Mouse (Mus musculus) right cerebral cortex, postnatal 4 days (tissue): ENCODE data around the gene Cd9.

Source experiments
- DNase-seq: peaks from one replicate; pipeline ENCODE4 v3.0.0-alpha.2; 2022

Gene Cd9

DNA sequence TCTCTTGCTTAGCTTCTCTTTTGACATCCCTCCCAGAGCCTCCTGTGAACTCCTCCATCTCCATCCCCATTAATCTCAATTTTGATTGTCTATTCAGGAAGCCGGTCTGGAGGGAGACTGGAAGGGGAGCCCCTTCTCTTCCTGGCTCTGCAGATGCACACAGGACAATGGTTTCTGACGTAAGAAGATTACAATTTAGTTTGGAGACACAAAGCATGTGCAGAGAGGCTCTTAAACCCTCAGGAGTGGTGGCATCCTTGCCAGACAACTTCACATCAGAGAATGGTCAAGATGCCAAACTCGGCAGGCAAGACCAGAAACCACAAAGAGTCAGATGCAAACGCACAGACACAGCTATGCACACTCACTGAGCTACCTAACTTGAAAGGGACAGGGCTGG lies 22.7 kb downstream of the Cd9 start:
- no peak for DNase-seq

DNA sequence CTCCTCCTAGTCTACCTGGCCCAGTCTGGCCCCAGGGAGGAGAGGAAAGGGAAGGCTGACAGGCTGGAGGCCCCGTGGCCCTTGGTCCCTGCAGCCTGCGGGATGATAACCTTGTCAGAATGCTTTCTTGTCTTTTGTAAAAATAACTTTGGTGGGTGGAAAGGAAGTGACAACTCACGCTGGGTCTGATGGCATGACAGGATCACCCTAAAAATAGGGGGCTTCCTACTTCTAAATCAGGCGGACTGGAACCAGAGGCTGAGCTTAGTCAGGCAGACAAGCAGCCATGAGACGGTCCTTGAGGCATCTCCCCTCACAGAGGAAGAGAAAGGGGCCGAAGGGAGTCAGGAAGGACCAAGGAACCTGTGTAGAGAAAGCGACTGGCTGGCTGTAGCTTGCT lies 23.3 kb downstream of the Cd9 start:
- no peak for DNase-seq

DNA sequence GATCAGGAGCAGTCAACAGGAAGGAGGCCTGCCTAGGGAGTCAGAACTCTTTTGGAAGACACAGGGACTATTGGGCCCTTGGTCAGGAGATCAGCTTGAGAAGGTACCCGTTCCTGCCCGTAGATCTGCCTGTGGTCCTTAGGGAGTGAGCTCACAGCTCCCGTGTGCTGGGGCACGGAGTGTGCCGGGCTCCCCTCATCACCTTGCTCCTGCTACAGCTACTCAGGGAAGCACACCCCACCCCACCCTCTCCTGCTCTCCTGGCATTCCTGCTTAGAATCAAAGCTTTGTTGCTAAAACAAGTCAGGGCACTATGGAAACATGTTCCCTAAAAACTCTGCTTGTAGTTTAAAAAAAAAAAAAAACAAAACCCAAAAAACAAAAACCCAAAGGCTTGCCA lies 24.0 kb downstream of the Cd9 start:
- DNase-seq = no peak

DNA sequence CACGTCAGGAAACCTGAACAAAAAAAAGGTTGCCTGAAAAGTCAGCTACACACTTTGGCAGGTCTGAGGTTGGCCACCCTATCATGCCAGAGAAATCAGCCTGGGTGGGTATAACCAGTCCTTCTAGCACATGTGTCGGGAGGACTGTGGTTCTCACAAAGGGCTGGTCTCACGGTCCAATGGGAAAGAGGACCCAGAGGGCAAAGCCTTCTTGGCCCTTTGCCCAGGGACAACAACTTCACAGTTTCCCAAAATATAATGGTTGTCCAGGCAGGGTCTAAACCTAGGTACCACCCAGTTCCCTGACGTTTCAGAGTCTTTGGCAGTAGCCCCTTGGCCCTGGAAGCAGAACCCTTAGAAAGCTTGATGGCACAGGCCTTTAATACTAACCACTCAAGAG lies 25.4 kb downstream of the Cd9 start:
- no peak for DNase-seq

DNA sequence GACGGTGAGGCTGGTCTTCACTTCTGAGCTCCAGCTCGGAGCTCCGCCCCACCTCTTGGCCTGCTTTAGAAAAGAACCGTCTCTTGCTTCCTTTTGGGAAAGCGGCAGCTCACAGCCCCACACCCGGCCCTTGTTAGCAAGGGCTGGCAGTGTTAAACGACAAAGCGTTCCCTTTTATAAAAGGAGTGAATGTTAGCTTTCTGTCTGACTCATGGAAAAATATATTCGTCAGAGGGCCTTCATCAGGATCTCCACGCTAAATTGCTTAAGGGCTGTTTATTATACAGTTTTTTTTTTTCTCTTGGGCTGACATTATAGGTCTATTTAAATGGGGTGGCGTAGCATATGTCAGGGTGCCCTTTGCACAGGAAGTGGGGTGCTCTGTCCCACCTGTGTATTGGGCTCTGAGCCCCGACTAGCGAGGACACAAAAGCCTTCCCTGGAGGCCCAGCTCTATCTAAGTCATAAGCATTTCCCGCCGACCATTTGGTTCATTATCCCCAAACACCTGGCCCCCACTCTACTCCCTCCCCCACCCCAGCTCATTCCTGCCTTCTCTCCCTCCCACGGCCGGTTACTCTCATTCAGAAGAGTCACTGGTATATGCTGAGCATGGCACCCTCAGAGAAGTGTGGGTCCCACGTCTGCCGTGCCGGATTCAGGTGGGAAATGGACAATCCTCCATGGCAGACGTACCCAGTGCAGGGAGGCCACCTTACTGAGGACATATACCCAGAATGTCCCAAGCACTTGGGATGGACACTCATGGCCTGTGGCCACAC lies 26.2 kb downstream of the Cd9 start:
- no peak for DNase-seq

DNA sequence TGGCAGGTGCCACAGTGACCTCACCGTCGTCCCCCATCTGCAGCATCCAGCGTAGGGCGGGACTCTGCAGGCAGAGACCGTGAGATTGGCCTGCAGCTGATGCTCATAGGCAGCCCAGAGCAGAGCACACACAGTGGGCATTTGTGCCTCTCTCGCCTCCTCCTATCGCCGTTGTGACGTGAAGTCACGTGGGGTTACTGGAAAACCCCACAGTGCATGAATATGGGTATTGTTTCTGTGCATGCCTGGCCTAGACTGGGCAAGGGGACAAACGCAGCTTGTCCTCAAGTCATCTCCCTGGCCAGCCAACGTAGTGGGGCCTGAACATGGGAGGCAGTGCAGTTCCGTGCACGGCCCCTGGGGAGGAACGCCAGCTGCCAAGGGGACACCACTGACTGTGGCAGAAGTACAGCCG lies 27.3 kb downstream of the Cd9 start:
- DNase-seq = peak; percentile 59

DNA sequence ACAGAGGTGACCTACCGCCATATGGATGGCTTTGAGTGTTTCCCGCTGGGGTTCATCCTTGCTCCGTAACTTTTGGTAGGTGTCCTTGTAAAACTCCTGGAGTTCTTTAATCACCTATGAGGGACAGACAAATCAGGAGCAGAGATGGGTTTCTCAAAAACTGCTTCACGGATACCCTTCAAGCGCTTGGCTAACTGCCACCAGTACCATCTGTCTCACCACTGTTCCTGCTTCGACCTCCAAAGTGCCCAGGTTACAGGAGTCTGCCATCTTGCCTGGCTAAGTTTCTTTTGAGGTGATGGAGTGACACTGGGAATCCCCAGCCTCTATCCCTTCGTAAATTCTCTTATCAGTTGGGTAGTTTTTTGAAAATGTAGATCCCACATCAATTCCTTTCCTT lies 32.3 kb downstream of the Cd9 start:
- DNase-seq = no peak

DNA sequence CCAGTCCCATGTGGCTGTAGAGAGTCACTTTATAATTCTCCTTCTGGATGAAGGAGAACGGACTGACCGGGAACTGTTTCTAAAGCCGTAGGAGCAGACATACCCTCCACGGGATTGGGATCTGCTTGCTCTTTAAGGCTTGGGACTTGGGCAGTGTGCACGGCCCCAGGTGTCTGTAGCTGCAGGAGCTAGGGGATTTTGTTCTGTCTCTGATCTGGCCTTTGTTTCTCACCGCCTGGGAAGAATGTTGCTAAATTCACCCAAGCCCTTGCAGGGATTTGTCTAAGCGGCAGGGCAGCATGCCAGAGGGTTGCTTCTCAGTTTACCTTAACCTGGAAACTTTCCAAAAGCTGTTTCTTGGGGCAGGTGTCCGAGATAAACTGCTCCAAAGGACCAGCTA lies 32.8 kb downstream of the Cd9 start:
- no peak for DNase-seq

DNA sequence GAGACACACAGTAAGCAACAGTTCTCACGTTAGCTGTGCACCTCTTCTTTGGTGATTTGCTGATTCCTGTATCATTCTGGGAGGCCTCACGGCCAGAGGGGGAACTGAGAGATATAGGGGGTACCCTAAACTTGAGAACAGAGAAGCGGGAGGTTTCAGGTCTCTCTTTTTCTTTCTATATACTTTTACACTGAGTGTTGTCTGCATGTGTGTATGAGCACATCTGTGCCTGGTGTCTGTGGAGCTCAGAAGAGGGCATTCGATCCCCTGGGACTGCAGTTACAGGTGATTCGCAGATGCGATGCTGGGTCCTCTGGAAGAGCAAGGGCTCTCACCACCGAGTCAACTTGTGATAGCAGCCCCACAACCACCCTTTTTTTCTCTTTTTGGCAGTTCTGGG lies 33.3 kb downstream of the Cd9 start:
- DNase-seq = no peak

DNA sequence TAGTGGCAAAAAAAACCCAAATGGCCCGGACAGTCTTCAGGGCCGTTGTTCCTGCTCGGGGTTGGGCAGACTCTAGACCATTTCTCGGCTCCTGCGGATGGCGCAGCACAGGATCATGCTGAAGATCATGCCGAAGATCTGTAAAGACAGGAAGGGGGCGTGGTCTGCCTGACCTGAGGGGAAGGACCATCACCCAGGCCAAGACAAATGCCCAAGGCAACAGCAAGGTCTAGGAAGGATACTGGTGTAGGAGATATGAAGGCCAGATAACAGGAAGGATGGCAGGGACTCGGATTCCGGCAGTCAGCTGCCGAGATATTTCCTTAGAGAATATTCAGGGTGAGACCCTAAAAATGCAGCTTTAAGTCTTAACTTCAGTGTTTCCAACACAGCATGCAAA lies 34.0 kb downstream of the Cd9 start:
- DNase-seq = no peak

DNA sequence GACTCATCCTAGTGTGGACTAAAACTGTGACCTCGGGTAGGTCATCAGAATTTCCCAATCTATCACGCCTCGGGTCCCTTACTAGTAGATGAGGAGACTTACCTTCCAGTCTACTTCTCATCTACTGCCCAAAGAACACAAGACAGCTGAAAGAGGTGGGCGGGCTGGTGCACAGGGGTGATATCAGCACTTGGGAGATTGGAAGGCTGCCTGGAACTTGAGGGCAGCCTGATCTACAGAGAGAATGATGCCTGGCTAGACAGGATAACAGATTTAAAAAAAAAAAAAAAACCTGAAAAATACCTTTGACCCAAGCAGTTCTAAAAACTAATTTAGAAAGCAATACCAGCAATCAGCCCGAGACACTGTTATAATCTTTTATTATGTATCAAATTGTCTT lies 34.7 kb downstream of the Cd9 start:
- no peak for DNase-seq

DNA sequence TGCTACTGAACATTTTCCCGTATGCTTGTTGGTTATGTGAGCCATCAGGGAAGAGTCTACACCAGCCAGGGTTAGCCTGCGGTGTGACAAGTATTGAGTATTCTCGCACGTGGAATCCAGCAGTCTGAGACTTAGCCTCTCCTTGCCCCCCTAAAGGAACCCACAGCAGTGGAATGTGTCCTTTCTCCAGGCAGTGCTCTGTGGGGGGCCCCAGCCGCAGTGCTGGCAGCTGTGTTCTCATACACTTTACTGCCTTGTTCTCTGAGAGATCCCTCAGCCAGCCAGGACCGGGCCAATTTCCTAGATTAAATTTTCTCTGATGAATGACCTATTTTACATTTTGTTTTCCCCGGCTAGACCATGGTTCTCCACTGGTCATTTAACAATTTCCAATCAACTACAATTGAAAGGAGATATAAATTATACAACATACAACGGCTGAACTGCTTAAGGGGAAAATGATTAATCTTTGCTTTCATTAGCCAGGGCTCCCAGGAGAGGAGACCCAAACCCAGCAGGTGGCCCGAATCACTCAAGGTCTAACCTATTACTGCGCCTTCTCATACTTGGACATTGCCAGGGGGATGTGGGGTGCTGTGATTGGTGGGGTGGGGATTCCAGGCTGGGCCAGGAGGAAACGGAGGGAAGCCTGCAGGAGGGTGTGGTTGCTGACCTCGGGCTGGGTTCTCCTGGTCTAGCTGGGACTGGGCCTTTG lies 38.6 kb downstream of the Cd9 start:
- no peak for DNase-seq

DNA sequence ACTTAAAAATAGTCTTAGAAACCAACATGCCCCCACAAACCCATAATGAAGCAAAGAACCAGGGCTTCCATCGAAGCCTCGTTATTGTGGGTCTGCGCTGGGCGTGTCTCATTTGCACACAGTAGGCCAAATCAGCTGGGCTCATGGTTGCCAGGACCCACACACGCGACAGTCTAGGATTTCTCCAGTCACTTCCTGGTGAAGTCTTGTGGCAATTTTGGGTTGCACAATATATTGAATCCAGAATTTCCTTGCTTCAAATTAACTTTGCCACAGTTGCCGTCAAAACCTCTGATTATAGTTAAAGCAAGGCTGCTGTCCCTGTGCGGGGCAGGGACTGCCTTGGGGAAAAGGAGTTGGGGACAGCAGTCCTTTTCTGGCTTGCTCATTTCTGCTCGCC lies 39.9 kb downstream of the Cd9 start:
- no peak for DNase-seq

DNA sequence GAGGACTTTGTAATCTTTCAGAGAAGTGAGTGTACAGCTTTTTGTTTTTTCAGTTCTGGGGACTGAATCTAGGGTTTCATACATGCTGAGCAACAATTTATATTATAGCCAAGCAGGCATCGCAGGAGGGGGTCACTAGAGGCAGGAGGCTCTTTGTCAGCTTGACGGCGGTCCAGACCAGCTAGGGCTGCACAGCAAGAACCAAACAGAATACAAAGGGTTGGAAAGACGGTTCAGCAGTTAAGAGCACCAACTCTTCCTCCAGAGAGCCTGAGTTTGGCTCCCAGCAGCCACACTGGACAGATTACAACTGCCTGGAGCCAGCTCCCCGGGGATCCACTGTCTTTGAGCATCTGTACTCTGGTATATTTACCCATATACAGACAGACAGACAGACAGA lies 40.3 kb downstream of the Cd9 start:
- DNase-seq = no peak

DNA sequence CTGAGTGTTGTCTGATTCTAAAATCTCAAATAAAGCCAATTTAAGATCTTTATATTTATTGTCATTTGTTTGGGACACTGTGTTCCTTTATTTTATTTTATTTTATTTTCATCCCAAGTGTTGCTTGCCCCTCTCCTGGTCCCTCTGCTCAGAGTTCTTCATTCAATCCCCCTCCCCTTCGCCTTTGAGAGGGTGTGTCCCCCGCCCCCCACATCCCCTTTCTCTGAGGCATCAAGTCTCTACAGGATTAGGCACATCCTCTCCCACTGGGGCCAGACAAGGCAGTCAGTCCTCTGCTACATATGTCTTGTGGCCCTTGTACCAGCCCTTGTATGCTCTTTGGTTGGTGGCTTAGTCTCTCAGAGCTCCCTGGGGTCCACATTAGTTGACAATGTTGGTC lies 46.9 kb downstream of the Cd9 start:
- no peak for DNase-seq

DNA sequence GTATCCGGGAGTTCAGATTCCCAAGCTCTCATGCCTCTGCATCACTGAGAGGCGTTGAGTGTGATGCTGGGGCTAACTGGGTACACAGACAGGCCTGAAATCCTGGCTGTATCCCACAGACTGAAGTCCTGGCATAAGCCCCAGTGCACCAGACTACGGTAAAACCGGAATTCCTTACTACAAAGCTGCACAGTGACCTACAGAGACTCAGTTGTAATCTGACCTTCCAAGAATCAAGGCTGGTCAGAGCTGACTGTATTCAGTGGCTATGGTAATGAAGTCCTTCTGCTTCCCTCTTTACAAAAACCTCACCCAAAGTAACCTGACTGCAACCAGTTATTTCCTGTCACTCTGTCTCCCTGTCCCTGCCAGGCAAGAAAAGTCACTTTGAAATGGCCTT lies 47.4 kb downstream of the Cd9 start:
- no peak for DNase-seq

DNA sequence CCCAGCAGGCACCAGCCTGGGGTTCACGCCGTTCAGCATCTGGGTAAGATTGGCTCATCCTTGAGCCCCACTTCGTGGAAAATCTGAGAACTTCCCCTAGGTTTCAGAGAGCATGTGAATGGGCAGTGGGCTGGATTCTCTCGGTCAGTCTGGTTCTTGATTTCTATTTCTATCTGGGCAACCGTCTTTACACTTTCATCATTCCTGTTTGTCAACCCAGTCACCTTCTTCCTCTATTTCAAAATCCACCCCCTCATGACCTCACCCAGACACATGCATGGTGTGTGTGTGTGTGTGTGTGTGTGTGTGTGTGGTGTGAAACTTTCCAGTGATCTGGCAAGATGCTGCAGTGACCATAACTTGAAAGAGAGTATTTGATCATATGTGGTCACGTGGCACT lies 49.2 kb downstream of the Cd9 start:
- DNase-seq = no peak

DNA sequence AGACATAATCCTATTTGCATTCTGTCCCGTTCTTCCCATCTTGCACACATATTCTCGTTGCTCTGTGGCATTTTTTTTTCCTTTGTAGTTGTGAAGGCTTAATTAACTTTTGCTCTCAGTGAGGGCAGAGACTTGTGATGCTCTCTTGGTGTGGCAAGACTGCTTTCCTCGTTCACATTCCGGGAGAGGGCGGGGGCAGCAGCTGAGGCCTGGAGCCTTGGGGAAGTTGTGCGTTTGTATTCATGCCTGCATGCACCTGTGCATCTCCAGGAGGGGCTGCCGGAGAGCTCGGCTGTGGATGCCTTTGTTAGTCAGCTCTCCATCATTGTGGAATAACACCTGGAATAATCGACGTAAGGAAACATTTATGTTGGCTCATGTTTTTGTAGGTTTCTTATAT lies 52.0 kb downstream of the Cd9 start:
- no peak for DNase-seq

DNA sequence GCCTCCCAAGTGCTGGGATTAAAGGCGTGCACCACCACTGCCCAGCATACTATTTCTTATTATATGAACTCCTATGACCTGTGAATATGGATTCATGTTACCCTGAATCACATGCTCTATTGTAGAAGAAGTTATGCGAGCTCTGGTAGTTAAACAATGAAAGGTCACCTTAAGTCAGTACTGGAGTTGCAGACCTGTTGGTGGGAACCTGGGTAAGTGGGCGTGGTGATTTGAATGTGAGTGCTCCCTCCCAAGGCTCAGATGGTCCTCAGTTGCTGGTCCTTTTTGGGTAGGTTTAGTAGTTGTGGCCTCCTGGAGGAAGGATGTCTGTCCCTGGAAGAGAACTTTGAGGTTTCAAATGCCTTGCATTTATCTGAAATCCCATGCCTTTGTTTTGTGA lies 57.8 kb downstream of the Cd9 start:
- no peak for DNase-seq

DNA sequence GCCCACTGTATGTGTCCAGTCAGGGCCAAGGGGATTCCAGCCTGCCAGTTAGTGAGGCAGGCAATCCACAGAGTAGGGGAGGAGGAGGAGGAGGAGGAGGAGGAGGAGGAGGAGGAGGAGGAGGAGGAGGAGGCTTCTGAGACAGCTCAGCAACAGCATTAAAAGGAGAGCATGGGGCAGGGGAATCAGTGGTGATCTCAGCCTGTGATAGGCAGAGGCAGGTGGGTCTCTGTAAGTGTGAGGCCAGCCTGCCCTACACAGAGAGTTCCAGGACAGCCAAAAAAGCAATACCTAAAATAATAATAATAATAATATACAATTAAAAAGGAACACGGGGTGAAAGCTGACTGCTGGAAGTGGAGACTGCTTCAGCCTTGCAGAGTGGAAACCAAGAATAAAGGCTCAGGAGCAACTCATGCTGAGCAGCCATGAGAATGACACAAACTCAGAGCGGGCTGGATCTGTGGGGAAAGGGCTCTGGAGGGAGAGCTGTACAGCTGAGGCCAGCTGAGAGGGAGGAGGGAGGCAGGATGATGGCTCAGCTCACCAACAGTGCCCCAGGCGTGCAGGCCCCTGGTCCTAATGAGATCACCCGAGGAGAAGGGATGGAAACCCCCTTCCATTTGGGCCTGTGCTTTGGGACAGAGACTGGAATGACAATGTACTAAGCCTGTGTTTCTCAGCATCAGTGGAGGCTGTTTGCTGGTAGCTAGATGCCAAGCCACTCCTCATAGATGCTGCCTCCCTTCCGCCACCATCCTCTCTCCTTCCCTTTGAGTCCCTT lies 59.7 kb downstream of the Cd9 start:
- DNase-seq = no peak

DNA sequence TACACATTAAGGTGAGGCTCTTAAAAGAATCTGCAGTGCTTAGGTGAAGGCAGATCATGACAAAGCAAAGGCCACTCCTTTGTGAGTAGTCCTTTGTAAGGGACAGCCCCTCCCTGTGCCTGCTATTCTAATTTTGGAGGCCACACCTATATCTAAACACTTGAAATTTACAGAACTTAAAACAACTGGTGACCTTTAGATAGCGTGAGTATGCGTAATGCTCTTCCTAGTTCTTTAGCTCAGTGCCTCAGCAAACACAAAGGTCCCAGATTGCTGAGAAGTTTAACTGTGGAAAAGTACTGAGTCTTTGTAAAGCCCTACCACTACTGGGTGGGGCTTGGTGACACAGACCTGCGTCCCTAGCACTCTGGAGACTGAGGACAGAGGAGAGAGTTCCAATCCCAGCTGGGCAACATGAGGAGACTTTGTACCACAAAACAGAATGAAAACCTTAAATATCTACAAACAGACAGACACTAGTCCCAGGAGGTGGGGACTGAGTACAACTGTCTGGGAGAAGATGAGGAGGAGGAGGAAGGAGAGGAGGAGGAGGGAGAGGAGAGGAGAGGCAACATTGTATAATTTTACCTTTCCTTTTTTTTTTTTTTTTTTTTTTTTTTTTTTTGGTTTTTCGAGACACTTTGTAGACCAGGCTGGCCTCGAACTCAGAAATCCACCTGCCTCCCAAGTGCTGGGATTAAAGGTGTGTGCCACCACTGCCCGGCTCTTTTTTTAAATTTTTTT lies 60.7 kb downstream of the Cd9 start:
- no peak for DNase-seq

DNA sequence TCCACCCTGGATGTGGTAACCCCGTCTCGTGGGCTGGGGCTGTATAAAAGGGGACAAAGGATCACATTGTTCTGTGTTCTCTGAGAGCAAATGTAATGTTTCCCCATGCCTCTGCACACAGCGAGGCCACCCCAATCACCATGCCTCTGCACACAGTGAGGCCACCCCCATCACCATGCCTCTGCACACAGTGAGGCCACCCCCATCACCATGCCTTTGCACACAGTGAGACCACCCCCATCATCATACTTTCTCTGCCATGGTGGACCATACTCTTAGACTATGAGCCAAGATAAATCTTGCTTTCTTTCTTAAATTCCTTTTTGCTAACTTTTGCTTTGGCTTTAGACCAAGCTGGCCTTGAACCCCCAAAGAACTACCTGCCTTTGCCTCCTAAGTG lies 61.3 kb downstream of the Cd9 start:
- no peak for DNase-seq

DNA sequence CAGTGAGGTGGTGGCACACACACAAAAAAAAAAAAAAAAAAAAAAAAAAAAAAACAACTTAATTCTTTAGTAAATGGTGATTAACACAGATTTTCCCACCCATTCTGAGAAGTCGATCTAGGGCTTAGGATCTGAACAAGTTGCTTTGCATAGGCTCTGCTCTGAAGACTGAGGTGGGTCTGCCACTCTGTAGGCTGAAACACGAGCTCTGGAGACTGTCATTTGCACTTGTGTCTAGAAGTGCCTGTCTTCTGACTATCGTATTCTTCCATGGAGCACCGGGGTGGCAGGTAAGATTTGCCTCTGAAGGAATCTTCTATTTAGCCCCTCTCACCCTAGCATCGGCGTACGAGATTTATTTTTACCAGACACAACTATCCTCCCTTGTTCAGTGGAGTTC lies 62.1 kb downstream of the Cd9 start:
- no peak for DNase-seq
